Mouse (Mus musculus): Measurements from ENCODE around the gene Fscn2. TPM values are rescaled to one million over a fixed set of nuclear protein-coding genes. Genes with fewer than 3 reads are reported as not detected.

Fscn2 gene
- polyA plus RNA-seq, 1 experiment from 2014 or later, result 1.3 TPM

GRCm38 (mm10) chr11:120356900-120357299 is 4.4 kb upstream of the Fscn2 start:
- no peaks in the 10 kb centered on the region for H3K36me3 ChIP-seq (ENCODE audit: insufficient read depth, low read length)
- no peak overlapping the region for H3K27ac ChIP-seq
- H3K4me3 ChIP-seq (replicated peaks; ENCODE audit: low read depth, low read length), result no peak overlapping the region
- no peak overlapping the region for H3K4me2 ChIP-seq (ENCODE audit: low read length)
- ATAC-seq (replicated peaks; ENCODE audit: low FRiP score, low read depth) (no peak), DNase-seq (ENCODE audit: low spot score) (no peak)
- WGBS, result 94% methylated on average over 4 of the region's 4 CpGs
- H3K9me3 ChIP-seq (replicated peaks; ENCODE audit: low read length), result no peaks in the 10 kb centered on the region
- TF ChIP-seq CTCF (IDR thresholded peaks at IDR 0.05; ENCODE audit: low read depth), result peak; percentile 36
- peaks cover 12% of the 10 kb centered on the region for H3K4me1 ChIP-seq (replicated peaks; ENCODE audit: insufficient read depth, low read length)
- H3K9ac ChIP-seq (ENCODE audit: low read depth, low read length), result no peak overlapping the region
- no peaks in the 10 kb centered on the region for H3K27me3 ChIP-seq (ENCODE audit: insufficient read depth, low read length)

- TF ChIP-seq CTCF (IDR thresholded peaks at IDR 0.05; ENCODE audit: low read depth), result no peak; the same call in 1 of the 2 replicates
- no peaks in the 10 kb centered on the region for H3K36me3 ChIP-seq (ENCODE audit: insufficient read depth, low read length)
- no peaks in the 10 kb centered on the region for H3K27me3 ChIP-seq (ENCODE audit: insufficient read depth, low read length)
- 8% methylated on average over 10 of the region's 10 CpGs for WGBS
- no peak overlapping the region for H3K4me3 ChIP-seq (replicated peaks; ENCODE audit: low read depth, low read length)
- H3K9me3 ChIP-seq (replicated peaks; ENCODE audit: low read length), result no peaks in the 10 kb centered on the region
- ATAC-seq (replicated peaks; ENCODE audit: low FRiP score, low read depth) (peak; percentile 27; the same call in 1 of the 2 replicates), DNase-seq (ENCODE audit: low spot score) (peak; percentile 93)
- H3K9ac ChIP-seq (ENCODE audit: low read depth, low read length), result no peak overlapping the region
- H3K27ac ChIP-seq, result peak overlapping the region; percentile 39
- H3K4me2 ChIP-seq (ENCODE audit: low read length), result no peak overlapping the region
- H3K4me1 ChIP-seq (replicated peaks; ENCODE audit: insufficient read depth, low read length), result peaks cover 12% of the 10 kb centered on the region
Measured at GRCm38 (mm10) chr11:120357791-120358401, 3.4 kb upstream of the Fscn2 start.

- Histone ChIP-seq H3K27me3 (ENCODE audit: insufficient read depth, low read length) (no peaks in the 10 kb centered on the region), H3K9me3 (replicated peaks; ENCODE audit: low read length) (no peaks in the 10 kb centered on the region), H3K4me1 (replicated peaks; ENCODE audit: insufficient read depth, low read length) (peaks cover 12% of the 10 kb centered on the region; the same call in 1 of the 2 replicates), H3K4me2 (ENCODE audit: low read length) (no peak overlapping the region), H3K36me3 (ENCODE audit: insufficient read depth, low read length) (no peaks in the 10 kb centered on the region), H3K4me3 (replicated peaks; ENCODE audit: low read depth, low read length) (no peak overlapping the region), H3K27ac (no peak overlapping the region), H3K9ac (ENCODE audit: low read depth, low read length) (no peak overlapping the region)
- ATAC-seq (replicated peaks; ENCODE audit: low FRiP score, low read depth), result no peak
- 71% methylated on average over 6 of the region's 6 CpGs for WGBS
- no peak for DNase-seq (ENCODE audit: low spot score)
- no peak for TF ChIP-seq CTCF (IDR thresholded peaks at IDR 0.05; ENCODE audit: low read depth)
Measured at GRCm38 (mm10) chr11:120359391-120359790, 1.9 kb upstream of the Fscn2 start.

DNA sequence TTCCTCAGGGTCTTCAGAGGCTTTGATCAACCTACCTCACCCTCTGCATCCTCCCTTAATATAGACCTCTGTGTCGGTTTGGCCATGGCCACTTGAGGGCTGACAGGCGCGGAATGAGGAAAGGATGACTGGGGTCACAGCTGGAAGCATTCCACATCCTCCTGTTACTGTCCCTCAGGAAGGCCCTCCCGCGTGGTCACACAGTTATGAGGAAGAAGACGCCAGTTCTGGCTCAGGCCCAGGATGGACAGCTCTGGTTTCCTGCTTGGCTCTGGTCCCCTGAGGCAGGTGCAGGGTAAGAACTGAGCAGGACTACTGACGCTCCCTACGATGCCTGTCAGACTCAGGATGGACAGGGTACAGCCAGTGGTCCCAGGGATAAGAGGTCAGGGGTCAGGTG is 1.3 kb upstream of the Fscn2 start:
- H3K27ac ChIP-seq, result no peak overlapping the region
- 23% methylated on average over 8 of the region's 8 CpGs for whole genome bisulfite sequencing
- H3K4me1 ChIP-seq (replicated peaks; ENCODE audit: insufficient read depth, low read length), result peaks cover 12% of the 10 kb centered on the region; the same call in 1 of the 2 replicates
- no peak overlapping the region for H3K9ac ChIP-seq (ENCODE audit: low read depth, low read length)
- ATAC-seq (replicated peaks; ENCODE audit: low FRiP score, low read depth) (no peak), DNase-seq (ENCODE audit: low spot score) (peak; percentile 60)
- no peak overlapping the region for H3K4me2 ChIP-seq (ENCODE audit: low read length)
- no peak overlapping the region for H3K4me3 ChIP-seq (replicated peaks; ENCODE audit: low read depth, low read length)
- no peaks in the 10 kb centered on the region for H3K9me3 ChIP-seq (replicated peaks; ENCODE audit: low read length)
- no peaks in the 10 kb centered on the region for H3K27me3 ChIP-seq (ENCODE audit: insufficient read depth, low read length)
- H3K36me3 ChIP-seq (ENCODE audit: insufficient read depth, low read length), result no peaks in the 10 kb centered on the region
- no peak for TF ChIP-seq CTCF (IDR thresholded peaks at IDR 0.05; ENCODE audit: low read depth)

GRCm38 (mm10) chr11:120360755-120361154 is 579 bp upstream of the Fscn2 start:
- Histone ChIP-seq H3K9me3 (replicated peaks; ENCODE audit: low read length) (no peaks in the 10 kb centered on the region), H3K27me3 (ENCODE audit: insufficient read depth, low read length) (no peaks in the 10 kb centered on the region), H3K4me2 (ENCODE audit: low read length) (no peak overlapping the region), H3K4me1 (replicated peaks; ENCODE audit: insufficient read depth, low read length) (peaks cover 12% of the 10 kb centered on the region; the same call in 1 of the 2 replicates), H3K9ac (ENCODE audit: low read depth, low read length) (0 out of 2 replicates have a peak overlapping the region, but pooled peaks have one; percentile 23), H3K27ac (no peak overlapping the region), H3K36me3 (ENCODE audit: insufficient read depth, low read length) (no peaks in the 10 kb centered on the region), H3K4me3 (replicated peaks; ENCODE audit: low read depth, low read length) (no peak overlapping the region)
- no peak for TF ChIP-seq CTCF (IDR thresholded peaks at IDR 0.05; ENCODE audit: low read depth)
- ATAC-seq (replicated peaks; ENCODE audit: low FRiP score, low read depth) (no peak), DNase-seq (ENCODE audit: low spot score) (no peak)
- 73% methylated on average over 5 of the region's 5 CpGs for WGBS

DNA sequence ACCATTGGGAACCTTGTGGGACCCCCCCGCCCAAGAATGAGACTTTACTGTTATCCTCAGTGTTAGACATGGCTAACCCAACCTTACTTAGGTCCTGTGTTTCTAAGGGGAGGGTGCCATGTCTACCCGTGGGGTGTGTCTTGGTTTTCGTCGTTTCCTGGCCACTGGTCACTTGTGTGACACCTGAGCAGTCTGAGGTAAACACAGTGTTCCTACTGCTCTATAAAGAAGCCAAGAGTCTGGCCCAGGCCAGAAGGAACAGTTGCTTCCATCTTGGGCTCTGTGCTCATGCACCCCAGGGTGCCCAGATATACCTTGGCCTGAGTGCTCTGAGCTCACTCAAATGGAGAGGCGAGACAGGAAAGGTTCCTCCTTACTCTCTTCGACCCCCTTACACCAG is 1.6 kb downstream of the Fscn2 start:
- H3K4me2 ChIP-seq (ENCODE audit: low read length), result no peak overlapping the region
- no peak overlapping the region for H3K4me3 ChIP-seq (replicated peaks; ENCODE audit: low read depth, low read length)
- no peak overlapping the region for H3K27ac ChIP-seq
- H3K36me3 ChIP-seq (ENCODE audit: insufficient read depth, low read length), result no peaks in the 10 kb centered on the region
- WGBS, result 81% methylated on average over 6 of the region's 6 CpGs
- no peaks in the 10 kb centered on the region for H3K9me3 ChIP-seq (replicated peaks; ENCODE audit: low read length)
- no peak for DNase-seq (ENCODE audit: low spot score)
- TF ChIP-seq CTCF (IDR thresholded peaks at IDR 0.05; ENCODE audit: low read depth), result no peak
- peaks cover 15% of the 10 kb centered on the region; the same call in 1 of the 2 replicates for H3K4me1 ChIP-seq (replicated peaks; ENCODE audit: insufficient read depth, low read length)
- ATAC-seq (replicated peaks; ENCODE audit: low FRiP score, low read depth), result no peak
- no peak overlapping the region for H3K9ac ChIP-seq (ENCODE audit: low read depth, low read length)
- no peaks in the 10 kb centered on the region for H3K27me3 ChIP-seq (ENCODE audit: insufficient read depth, low read length)
